Mouse (Mus musculus) cerebellum, adult (tissue): ENCODE data around the gene 5730480H06Rik.

Experiments used
- ATAC-seq: cut with Nextera tagmentation; 2 replicates; pipeline ENCODE4 v1.9.2; 2017; ENCODE audit warnings: mild to moderate bottlenecking, moderate library complexity, mixed read lengths; ENCODE audit not compliant: insufficient number of reproducible peaks, low FRiP score, low TSS enrichment

5730480H06Rik gene

GRCm38 (mm10) chr5:48327652-48328051, at the start of gene 5730480H06Rik:
Gene 5730480H06Rik (plus strand): TSS chr5:48327952.
- no peak for ATAC-seq

- no peak for ATAC-seq
Observed at GRCm38 (mm10) chr5:48301186-48301585, 26.6 kb upstream of the 5730480H06Rik start.

GRCm38 (mm10) chr5:48315057-48315602, 12.6 kb upstream of the 5730480H06Rik start:
- no peak for ATAC-seq

- no peak for ATAC-seq
Observed at GRCm38 (mm10) chr5:48320597-48320996, 7.2 kb upstream of the 5730480H06Rik start.

DNA sequence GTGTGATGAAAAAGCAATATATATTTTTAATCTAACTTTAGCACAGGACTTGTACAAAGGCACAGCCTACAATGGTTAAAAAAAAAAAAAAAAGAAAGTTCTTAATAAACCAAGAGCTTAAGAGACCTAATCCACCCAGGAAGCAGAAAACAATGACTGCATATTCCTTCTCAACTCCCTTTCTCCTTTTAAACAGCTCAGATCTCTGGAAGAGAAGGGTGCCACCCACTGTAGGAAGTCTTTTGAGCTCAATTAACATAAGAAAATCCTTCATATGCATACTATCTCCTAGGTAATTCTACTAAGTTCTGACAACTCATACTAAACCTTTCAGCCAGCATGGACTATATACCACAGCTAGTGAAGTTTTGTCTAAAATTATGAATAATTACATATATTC, 1.5 kb upstream of the 5730480H06Rik start:
- ATAC-seq, result no peak

DNA sequence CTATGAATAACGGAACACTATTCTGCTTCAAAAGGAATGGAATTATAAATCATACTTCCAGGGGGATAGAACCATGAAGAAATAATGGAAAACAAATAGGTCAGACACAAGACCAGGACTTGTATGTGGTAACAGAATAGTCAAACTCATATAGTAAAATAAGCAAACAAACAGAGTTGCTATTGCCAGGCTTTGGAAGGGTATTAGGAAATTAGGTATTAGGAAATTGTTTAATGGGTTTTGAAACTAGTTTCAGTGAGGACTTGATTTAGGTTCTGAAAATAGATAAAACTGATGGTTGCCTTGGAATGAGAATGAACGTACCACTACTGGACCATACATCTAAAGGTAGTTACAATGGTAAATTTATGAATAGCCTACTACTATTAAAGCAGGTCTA, 2.0 kb downstream of the 5730480H06Rik start:
- ATAC-seq, result no peak

DNA sequence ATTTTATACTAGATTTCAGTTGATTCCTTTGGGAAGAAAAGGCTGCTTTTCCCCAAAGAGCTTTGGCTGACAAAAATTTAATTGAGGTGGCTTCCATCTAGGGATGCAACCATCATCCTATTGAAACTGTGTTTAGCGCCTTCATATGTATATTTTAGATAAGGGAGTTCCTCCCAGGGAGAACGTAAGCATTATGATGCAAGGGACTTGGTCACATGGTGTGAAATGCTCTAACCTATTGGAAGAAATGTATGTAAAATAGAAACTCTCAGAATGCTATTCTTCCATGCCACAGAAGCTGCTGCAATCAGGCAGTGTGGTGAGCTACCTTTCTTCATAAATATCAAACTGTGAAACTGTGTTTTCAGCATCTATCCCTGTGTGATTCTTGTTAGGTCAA, 3.1 kb downstream of the 5730480H06Rik start:
- ATAC-seq, result no peak

- ATAC-seq, result no peak
Observed at GRCm38 (mm10) chr5:48331441-48331840, 3.7 kb downstream of the 5730480H06Rik start.

DNA sequence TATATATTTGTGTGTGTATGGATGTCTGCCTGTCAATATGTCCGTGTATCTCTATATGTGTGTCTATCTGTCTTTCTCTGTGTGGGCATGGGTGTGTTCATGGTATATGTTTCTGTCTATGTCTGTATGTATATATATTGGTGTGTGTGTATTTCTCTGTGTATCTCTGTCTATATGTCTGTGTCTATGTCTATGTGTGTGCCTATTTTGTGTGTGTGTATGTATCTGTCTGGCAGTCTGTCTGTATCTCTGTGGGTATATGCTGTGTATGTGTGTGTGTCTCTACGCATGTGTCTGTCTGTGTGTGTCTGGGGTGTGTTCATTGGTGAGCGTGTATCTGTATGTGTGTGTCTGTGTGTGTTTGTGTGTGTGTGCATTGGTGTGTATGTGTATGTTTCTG, 5.7 kb downstream of the 5730480H06Rik start:
- no peak for ATAC-seq

DNA sequence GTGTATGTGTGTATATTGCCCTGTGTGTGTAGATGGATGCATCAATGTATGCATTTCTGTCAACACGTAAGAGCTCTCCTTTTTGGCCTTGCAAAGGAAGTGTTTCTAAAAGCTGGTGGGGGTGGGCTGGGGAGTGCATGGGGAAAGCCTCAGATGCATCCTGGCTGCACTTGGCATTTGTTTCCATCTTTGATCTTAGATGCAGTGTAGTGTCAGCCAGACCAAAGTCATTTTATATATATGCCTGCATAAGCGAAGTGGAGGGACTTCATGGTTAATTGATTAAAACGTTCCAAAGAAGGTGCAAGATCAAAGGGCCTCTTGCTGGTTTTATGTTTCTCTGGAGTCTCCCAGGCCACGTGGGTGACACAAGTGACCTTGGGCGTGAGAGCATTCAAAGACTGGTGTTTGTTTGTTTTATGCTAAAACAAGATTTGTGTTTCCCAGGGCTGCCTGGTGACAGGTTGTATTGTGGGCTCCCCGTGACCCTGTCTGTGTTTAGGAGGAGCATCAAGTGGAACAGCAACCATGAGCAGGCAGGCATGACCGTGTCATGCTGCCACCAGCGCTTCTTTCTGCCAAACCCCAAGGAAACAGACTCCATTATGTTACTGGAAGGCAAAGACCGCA, 6.2 kb downstream of the 5730480H06Rik start:
- ATAC-seq, result no peak

DNA sequence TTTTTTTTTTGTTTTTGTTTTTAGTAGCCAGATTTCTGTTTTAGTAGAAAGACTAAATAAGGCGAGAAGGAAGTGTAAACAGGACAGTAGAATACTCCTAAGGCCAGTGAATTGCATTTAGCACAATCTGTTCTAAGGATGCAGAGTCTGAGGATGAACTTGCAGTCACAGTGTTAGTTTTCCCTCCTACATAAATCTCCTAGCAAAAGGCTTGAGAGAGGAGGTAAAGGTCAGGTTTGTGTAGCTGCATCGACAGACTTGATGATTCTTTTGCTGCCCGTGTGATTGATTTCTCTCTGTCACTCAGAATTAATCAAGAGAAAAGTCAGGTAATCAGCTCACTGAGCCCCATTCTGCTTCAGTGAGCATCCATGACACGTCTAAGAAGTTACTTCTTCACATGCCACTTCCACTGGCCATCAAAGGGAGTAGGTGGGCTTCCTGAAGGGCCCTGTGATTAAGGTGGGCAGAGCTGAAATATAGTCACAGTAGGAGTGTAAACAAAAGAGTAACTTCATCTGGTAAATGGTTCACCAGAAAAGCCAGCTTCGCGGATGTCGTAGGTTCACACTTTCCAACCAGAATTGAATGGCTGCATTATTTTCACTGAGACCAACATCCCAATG, 13.2 kb downstream of the 5730480H06Rik start:
- no peak for ATAC-seq

DNA sequence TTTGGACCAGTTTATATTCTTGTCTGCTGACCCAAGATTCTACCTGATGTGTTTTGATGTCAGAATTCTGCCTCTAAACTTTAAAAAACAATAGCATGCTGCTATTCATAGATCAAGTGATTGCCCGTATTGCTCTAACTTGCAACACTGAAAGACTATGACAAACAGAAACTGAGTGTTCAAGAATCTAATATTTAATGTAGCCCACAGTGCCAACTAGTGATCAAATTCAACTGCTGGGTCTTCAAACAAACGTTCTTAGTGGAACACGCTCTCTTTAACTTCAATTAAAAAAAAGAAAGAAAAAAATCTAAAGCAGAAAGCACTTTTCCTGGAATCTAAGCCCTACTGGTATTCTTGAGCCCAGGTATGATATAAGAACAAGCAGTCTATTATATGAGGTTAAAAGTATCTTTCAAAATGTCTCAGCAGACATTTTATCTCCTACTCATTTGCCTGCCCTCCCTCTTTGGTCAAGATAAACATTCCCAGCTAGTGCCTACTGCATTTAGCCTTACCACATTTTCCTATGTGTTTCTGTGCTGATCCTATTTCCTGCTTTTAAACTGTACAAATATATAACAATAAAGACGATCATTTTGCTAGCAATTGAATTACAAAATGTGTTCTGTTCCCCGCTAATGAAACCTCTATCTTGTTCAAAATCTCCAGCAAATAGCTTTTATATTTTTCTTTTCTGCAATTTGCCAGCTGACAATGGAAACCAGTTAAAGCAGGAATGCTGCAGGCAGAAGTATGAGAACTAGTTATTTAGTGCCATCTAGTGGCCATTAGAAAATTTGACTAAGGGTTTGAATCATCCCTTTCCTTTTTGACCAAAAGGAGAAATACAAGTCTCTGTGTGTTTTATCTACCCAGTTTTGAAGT, 17.6 kb downstream of the 5730480H06Rik start:
- ATAC-seq, result no peak

DNA sequence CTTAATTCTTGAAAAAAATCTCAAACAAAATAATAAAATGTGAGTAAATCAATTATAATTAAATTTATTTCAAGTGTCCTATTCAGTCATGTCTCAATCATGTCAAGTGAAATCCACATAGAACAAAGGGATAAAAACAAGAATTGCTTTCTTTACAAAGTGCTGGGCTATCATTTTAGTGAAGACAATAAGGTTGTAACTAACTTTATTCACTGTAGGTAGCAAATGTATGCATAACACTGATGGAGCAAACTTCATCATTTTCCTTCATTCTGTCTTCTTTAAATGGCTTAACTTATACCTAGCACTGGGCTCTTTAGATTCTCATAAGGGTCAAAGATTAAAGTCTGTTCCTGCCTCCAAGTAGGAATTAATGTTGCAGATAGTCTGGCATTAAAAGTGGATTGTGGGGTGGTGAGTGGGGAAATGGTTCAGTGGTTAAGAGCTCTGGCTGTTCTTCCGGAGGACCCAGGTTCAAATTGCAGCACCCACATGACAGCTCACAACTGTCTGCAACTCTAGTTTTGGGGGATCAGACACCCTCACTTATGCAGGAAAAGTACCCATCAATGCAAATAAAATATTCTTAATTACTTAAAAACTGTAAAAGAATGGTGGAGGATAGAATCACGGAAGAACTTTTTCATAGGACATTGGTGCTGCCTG, 18.4 kb downstream of the 5730480H06Rik start:
- ATAC-seq, result no peak

DNA sequence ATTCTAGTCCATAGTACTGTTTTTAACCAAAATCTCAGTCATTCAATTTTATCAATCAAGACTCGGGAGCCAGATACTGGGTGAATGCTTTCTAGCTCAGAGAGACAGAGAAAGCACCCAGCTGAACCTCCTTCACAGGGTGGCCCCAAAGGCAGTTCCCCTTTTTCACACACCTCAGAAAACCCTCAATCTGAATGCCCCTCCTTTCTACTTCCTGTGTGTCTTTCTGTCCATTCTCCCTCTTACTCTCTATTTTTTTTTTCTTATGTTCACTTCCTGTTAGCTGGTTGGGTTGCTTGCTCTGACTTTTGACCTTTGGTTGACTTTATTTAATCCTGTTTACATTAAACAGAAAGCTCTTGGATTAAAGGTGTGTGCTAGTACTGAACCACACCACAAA, 21.6 kb downstream of the 5730480H06Rik start:
- ATAC-seq, result no peak

GRCm38 (mm10) chr5:48371890-48372766, 44.4 kb downstream of the 5730480H06Rik start:
- peak; percentile 99 for ATAC-seq

DNA sequence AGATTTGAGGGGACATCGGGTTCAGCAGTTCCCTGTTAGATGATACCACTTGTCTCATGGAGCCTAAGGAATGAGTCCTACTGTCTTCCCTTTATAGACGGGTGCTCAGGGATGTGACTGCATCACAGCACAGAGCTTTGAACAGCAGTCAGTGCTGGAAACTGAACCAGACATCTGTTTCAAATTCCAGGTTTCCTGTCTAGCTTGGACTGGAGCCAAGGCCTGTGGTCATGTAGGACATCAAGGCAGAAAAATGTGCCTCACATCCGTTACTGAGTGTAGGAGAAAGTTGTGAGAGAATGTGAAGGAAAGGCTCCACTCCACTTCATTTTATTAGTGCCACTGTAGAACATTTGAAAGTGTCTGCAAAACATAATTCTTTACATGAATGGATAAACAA, 74.7 kb downstream of the 5730480H06Rik start:
- no peak for ATAC-seq

DNA sequence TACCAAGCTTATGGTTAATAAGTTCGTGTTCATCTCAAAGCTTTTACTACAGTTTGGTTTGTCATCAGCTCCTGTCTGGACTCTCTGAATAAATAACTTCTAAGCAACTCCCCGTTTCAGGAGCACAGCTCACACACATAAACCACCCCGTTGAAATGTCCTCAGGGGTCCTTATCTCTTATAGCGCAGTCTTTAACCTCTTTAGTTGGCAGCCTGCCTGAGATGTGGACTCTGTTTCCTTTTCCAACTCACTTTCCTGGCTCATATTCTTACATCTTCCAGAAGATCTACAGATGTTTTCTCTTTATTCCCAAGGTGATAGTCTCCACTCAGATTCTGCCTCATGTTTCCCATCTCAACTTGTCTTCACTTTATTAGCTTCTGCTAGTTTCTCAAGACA, 80.5 kb downstream of the 5730480H06Rik start:
- ATAC-seq, result no peak

GRCm38 (mm10) chr5:48410348-48410747, 82.6 kb downstream of the 5730480H06Rik start:
- ATAC-seq, result no peak

- ATAC-seq, result no peak
Observed at GRCm38 (mm10) chr5:48411462-48411861, 83.7 kb downstream of the 5730480H06Rik start.

GRCm38 (mm10) chr5:48412261-48412660, 84.5 kb downstream of the 5730480H06Rik start:
- no peak for ATAC-seq
